8 mouse cellular contexts compared by ENCODE assay signal in the genomic region with DNA sequence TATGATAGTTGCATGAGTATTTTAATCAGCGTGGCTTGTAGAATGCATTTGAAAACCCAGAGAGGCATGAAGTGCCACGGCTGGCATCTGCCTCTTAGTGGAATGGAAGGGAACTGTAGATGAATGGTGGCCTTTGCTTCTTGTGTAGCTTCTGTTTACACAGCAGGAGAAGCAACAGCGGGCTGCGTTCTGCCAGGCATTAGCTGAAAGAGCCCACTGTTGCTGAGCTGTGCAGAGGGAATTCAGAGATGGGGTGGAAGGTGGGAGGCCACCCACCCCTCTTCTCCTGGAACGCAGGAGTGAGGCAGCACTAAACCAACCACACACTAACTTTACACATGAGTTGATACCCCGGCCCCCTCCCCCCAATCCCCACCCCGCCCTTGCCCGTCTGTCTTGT. TPM values are rescaled to one million over a fixed set of nuclear protein-coding genes. Genes with fewer than 3 reads are reported as not detected.
DNase-seq lines count a peak whose midpoint lies in the region; ATAC-seq and TF ChIP-seq lines count a peak whose summit lies in the region.

No protein-coding gene starts in this region.

- TF ChIP-seq CTCF in brain, embryonic 14.5 days (IDR thresholded peaks at IDR 0.05; ENCODE audit: borderline replicate concordance, extremely low read depth, insufficient read depth, insufficient read length): no peak; the same call in 1 of the 2 replicates

- H3K27ac ChIP-seq in kidney, embryonic 14.5 days (ENCODE audit: low read depth, low read length): no peak overlapping the region
- H3K27ac ChIP-seq in forebrain, embryonic 12.5 days: no peak overlapping the region
- peak overlapping the region; percentile 34; the same call in 1 of the 2 replicates for H3K27ac ChIP-seq in midbrain, embryonic 10.5 days (replicated peaks)

- H3K27me3 ChIP-seq in kidney, embryonic 14.5 days (ENCODE audit: control insufficient read depth, insufficient read depth, low read length): no peaks in the 10 kb centered on the region
- H3K27me3 ChIP-seq in forebrain, embryonic 12.5 days: peaks cover 13% of the 10 kb centered on the region
- H3K27me3 ChIP-seq in midbrain, embryonic 10.5 days (ENCODE audit: low read depth, poor library complexity, severe bottlenecking): no peaks in the 10 kb centered on the region

- no peak for DNase-seq in kidney, adult 18-20 months
- DNase-seq in brain, embryonic 14.5 days (ENCODE audit: low read depth): peak; percentile 73
- peak; percentile 21 for DNase-seq in midbrain, embryonic 10.5 days (ENCODE audit: low spot score)
- no peak for DNase-seq in adipocyte (ENCODE audit: low spot score)
- DNase-seq in kidney, adult 8-10 months: no peak
- no peak for DNase-seq in frontal cortex, postnatal 14 days (ENCODE audit: low spot score in 2 of 2)

- ATAC-seq in kidney, embryonic 14.5 days (ENCODE audit: low FRiP score, low TSS enrichment): peak; percentile 52; the same call in 1 of the 2 replicates
- ATAC-seq in forebrain, embryonic 12.5 days (ENCODE audit: low FRiP score): 0 out of 2 replicates have a peak, but pooled peaks have one; percentile 27

- no peaks in the 10 kb centered on the region for H3K36me3 ChIP-seq in kidney, embryonic 14.5 days (ENCODE audit: control insufficient read depth, insufficient read depth, low read length)
- no peaks in the 10 kb centered on the region for H3K36me3 ChIP-seq in forebrain, embryonic 12.5 days (replicated peaks)
- H3K36me3 ChIP-seq in midbrain, embryonic 10.5 days: no peaks in the 10 kb centered on the region

- no peak for TF ChIP-seq POLR2A in brain, embryonic 14.5 days (IDR thresholded peaks at IDR 0.05; ENCODE audit: borderline replicate concordance, extremely low read depth, insufficient read depth, insufficient read length, poor library complexity, severe bottlenecking)

- H3K4me3 ChIP-seq in kidney, embryonic 14.5 days (ENCODE audit: low read length): no peak overlapping the region
- H3K4me3 ChIP-seq in forebrain, embryonic 12.5 days (replicated peaks): no peak overlapping the region
- no peak overlapping the region for H3K4me3 ChIP-seq in midbrain, embryonic 10.5 days

- H3K9me3 ChIP-seq in kidney, embryonic 14.5 days (ENCODE audit: control insufficient read depth, low read length): no peaks in the 10 kb centered on the region
- H3K9me3 ChIP-seq in forebrain, embryonic 12.5 days: no peaks in the 10 kb centered on the region
- H3K9me3 ChIP-seq in midbrain, embryonic 10.5 days (replicated peaks): no peaks in the 10 kb centered on the region

- H3K4me2 ChIP-seq in kidney, embryonic 14.5 days (replicated peaks; ENCODE audit: low read depth, low read length): no peak overlapping the region
- no peak overlapping the region for H3K4me2 ChIP-seq in forebrain, embryonic 12.5 days

- 0 out of 2 replicates have a peak, but pooled peaks cover 5% of the 10 kb centered on the region for H3K4me1 ChIP-seq in kidney, embryonic 14.5 days (ENCODE audit: control insufficient read depth, insufficient read depth, low read length)
- peaks cover 11% of the 10 kb centered on the region for H3K4me1 ChIP-seq in forebrain, embryonic 12.5 days
- H3K4me1 ChIP-seq in midbrain, embryonic 10.5 days: peaks cover 19% of the 10 kb centered on the region

- WGBS in kidney, embryonic 14.5 days: 26% methylated on average over 8 of the region's 8 CpGs
- 32% methylated on average over 8 of the region's 8 CpGs for WGBS in forebrain, embryonic 12.5 days
- WGBS in midbrain, embryonic 10.5 days: 43% methylated on average over 8 of the region's 8 CpGs

- H3K9ac ChIP-seq in kidney, embryonic 14.5 days (ENCODE audit: low read depth, low read length): no peak overlapping the region
- H3K9ac ChIP-seq in forebrain, embryonic 12.5 days: no peak overlapping the region

RNA-seq across cellular contexts. Expression of a gene that starts 53.0 kb away (rescaled TPM):
- polyA plus RNA-seq in kidney, embryonic 14.5 days (2014; fragmentation: Nextera tagmentation; extraction: Ambion mirVana): 4.6 and 6.4 TPM in 2 replicates
- polyA plus RNA-seq in brain, embryonic 14.5 days (2012; rRNA removed): 1.4 and 1.5 TPM in 2 replicates
- 8.4 and 13.8 TPM in 2 replicates for polyA plus RNA-seq in forebrain, embryonic 12.5 days (2016; fragmentation: Nextera tagmentation; extraction: Ambion mirVana)
- 24.5 and 24.6 TPM in 2 replicates for polyA plus RNA-seq in midbrain, embryonic 10.5 days (2016; fragmentation: Nextera tagmentation; extraction: Ambion mirVana)

Comparison
In these comparisons a context has a peak if more than half of its experiments do, and no peak if none do; other contexts are left out.
1. DNase-seq: peak in brain, embryonic 14.5 days (single experiment) and midbrain, embryonic 10.5 days (single experiment); none in kidney, adult 18-20 months (single experiment), adipocyte (single experiment), kidney, adult 8-10 months (0 of 2) and frontal cortex, postnatal 14 days (0 of 2).